Mouse (Mus musculus): ENCODE data around the gene Gm20425. TPM values are rescaled to one million over a fixed set of nuclear protein-coding genes. Genes with fewer than 3 reads are reported as not detected.
"Not testable (repeated sequence)": the region's sequence is repeated elsewhere in the genome, so short reads cannot be mapped to it uniquely, and the experiment has no call there.

Gm20425 gene
- polyA plus RNA-seq, 1 experiment from 2014 or later = 4.7 TPM

- Histone ChIP-seq H3K9ac (replicated peaks) (peak overlapping the region; percentile 32; the same call in 1 of the 2 replicates), H3K4me1 (peaks cover 22% of the 10 kb centered on the region), H3K27ac (replicated peaks) (peak overlapping the region; percentile 75), H3K27me3 (no peaks in the 10 kb centered on the region), H3K4me2 (replicated peaks) (peak overlapping the region; percentile 48), H3K36me3 (peaks cover 15% of the 10 kb centered on the region; the same call in 1 of the 2 replicates), H3K4me3 (no peak overlapping the region), H3K9me3 (no peaks in the 10 kb centered on the region)
- WGBS = 39% methylated on average over 3 of the region's 3 CpGs
- ATAC-seq (replicated peaks) = peak; percentile 30; the same call in 1 of the 2 replicates
These were observed 49.8 kb downstream of the Gm20425 start for GRCm38 (mm10) chr9:103180303-103180702.

- WGBS = 94% methylated on average over 7 of the region's 7 CpGs
- Histone ChIP-seq H3K27ac (replicated peaks) (no peak overlapping the region), H3K9ac (replicated peaks) (no peak overlapping the region), H3K4me2 (replicated peaks) (no peak overlapping the region), H3K4me1 (peaks cover 11% of the 10 kb centered on the region), H3K36me3 (0 out of 2 replicates have a peak, but pooled peaks cover 4% of the 10 kb centered on the region), H3K27me3 (no peaks in the 10 kb centered on the region), H3K9me3 (no peaks in the 10 kb centered on the region), H3K4me3 (no peak overlapping the region)
- no peak for ATAC-seq (replicated peaks)
These were observed 54.4 kb downstream of the Gm20425 start for GRCm38 (mm10) chr9:103175692-103176091.

- Histone ChIP-seq H3K4me2 (replicated peaks) (no peak overlapping the region), H3K4me1 (peaks cover 3% of the 10 kb centered on the region), H3K36me3 (0 out of 2 replicates have a peak, but pooled peaks cover 4% of the 10 kb centered on the region), H3K27me3 (no peaks in the 10 kb centered on the region), H3K9ac (replicated peaks) (no peak overlapping the region), H3K9me3 (no peaks in the 10 kb centered on the region), H3K27ac (replicated peaks) (no peak overlapping the region), H3K4me3 (no peak overlapping the region)
- no peak for ATAC-seq (replicated peaks)
- 66% methylated on average over 6 of the region's 6 CpGs for WGBS
These were observed 55.2 kb downstream of the Gm20425 start for GRCm38 (mm10) chr9:103174771-103175519.

GRCm38 (mm10) chr9:103168771-103169170 lies 61.3 kb downstream of the Gm20425 start:
- no peak overlapping the region for H3K4me2 ChIP-seq (replicated peaks)
- no peak overlapping the region for H3K27ac ChIP-seq (replicated peaks)
- no peak for ATAC-seq (replicated peaks)
- peaks cover 19% of the 10 kb centered on the region; the same call in 1 of the 2 replicates for H3K36me3 ChIP-seq
- H3K9me3 ChIP-seq = no peaks in the 10 kb centered on the region
- no peaks in the 10 kb centered on the region for H3K27me3 ChIP-seq
- 64% methylated on average over 7 of the region's 7 CpGs for WGBS
- no peak overlapping the region for H3K9ac ChIP-seq (replicated peaks)
- H3K4me1 ChIP-seq = no peaks in the 10 kb centered on the region
- no peak overlapping the region for H3K4me3 ChIP-seq

- no peaks in the 10 kb centered on the region for H3K4me1 ChIP-seq
- H3K4me3 ChIP-seq = no peak overlapping the region
- ATAC-seq (replicated peaks) = no peak
- no peak overlapping the region for H3K9ac ChIP-seq (replicated peaks)
- H3K27ac ChIP-seq (replicated peaks) = no peak overlapping the region
- WGBS = 87% methylated on average over 6 of the region's 6 CpGs
- H3K36me3 ChIP-seq = peaks cover 25% of the 10 kb centered on the region; the same call in 1 of the 2 replicates
- no peaks in the 10 kb centered on the region for H3K9me3 ChIP-seq
- no peak overlapping the region for H3K4me2 ChIP-seq (replicated peaks)
- H3K27me3 ChIP-seq = no peaks in the 10 kb centered on the region
These were observed 62.1 kb downstream of the Gm20425 start for GRCm38 (mm10) chr9:103168046-103168445.

GRCm38 (mm10) chr9:103163806-103164205 lies 66.3 kb downstream of the Gm20425 start:
- H3K4me3 ChIP-seq = no peak overlapping the region
- WGBS = 82% methylated on average over 15 of the region's 15 CpGs
- no peak overlapping the region for H3K9ac ChIP-seq (replicated peaks)
- no peaks in the 10 kb centered on the region for H3K27me3 ChIP-seq
- no peak for ATAC-seq (replicated peaks)
- H3K27ac ChIP-seq (replicated peaks) = no peak overlapping the region
- no peaks in the 10 kb centered on the region for H3K9me3 ChIP-seq
- H3K4me1 ChIP-seq = no peaks in the 10 kb centered on the region
- no peak overlapping the region for H3K4me2 ChIP-seq (replicated peaks)
- peaks cover 38% of the 10 kb centered on the region for H3K36me3 ChIP-seq

- H3K36me3 ChIP-seq; H3K4me1 ChIP-seq; H3K27me3 ChIP-seq; H3K4me2 ChIP-seq (replicated peaks); H3K9me3 ChIP-seq; H3K27ac ChIP-seq (replicated peaks); ATAC-seq (replicated peaks); H3K9ac ChIP-seq (replicated peaks); H3K4me3 ChIP-seq: not testable (repeated sequence)
- whole genome bisulfite sequencing = 86% methylated on average over 7 of the region's 7 CpGs
These were observed 74.9 kb downstream of the Gm20425 start for GRCm38 (mm10) chr9:103155158-103155557.

GRCm38 (mm10) chr9:103154568-103154967 lies 75.5 kb downstream of the Gm20425 start:
- H3K4me2 ChIP-seq (replicated peaks) = no peak overlapping the region
- 0 out of 2 replicates have a peak, but pooled peaks cover 3% of the 10 kb centered on the region for H3K36me3 ChIP-seq
- 89% methylated on average over 2 of the region's 2 CpGs for WGBS
- no peaks in the 10 kb centered on the region for H3K27me3 ChIP-seq
- peaks cover 8% of the 10 kb centered on the region for H3K4me1 ChIP-seq
- H3K9me3 ChIP-seq = no peaks in the 10 kb centered on the region
- H3K27ac ChIP-seq (replicated peaks) = no peak overlapping the region
- H3K4me3 ChIP-seq = no peak overlapping the region
- no peak for ATAC-seq (replicated peaks)
- H3K9ac ChIP-seq (replicated peaks) = no peak overlapping the region

GRCm38 (mm10) chr9:103153286-103153685 lies 76.8 kb downstream of the Gm20425 start:
- Histone ChIP-seq H3K9me3 (no peaks in the 10 kb centered on the region), H3K27me3 (no peaks in the 10 kb centered on the region), H3K4me1 (peaks cover 9% of the 10 kb centered on the region), H3K4me3 (no peak overlapping the region), H3K9ac (replicated peaks) (no peak overlapping the region), H3K36me3 (0 out of 2 replicates have a peak, but pooled peaks cover 3% of the 10 kb centered on the region), H3K27ac (replicated peaks) (peak overlapping the region; percentile 41), H3K4me2 (replicated peaks) (no peak overlapping the region)
- ATAC-seq (replicated peaks) = peak; percentile 55
- 56% methylated on average over 5 of the region's 5 CpGs for WGBS

GRCm38 (mm10) chr9:103149074-103149799 lies 80.9 kb downstream of the Gm20425 start:
- no peak overlapping the region for H3K4me3 ChIP-seq
- H3K9ac ChIP-seq (replicated peaks) = no peak overlapping the region
- no peaks in the 10 kb centered on the region for H3K27me3 ChIP-seq
- 0 out of 2 replicates have a peak, but pooled peaks cover 3% of the 10 kb centered on the region for H3K36me3 ChIP-seq
- ATAC-seq (replicated peaks) = no peak
- no peak overlapping the region for H3K4me2 ChIP-seq (replicated peaks)
- 90% methylated on average over 12 of the region's 12 CpGs for WGBS
- no peak overlapping the region for H3K27ac ChIP-seq (replicated peaks)
- H3K9me3 ChIP-seq = no peaks in the 10 kb centered on the region
- H3K4me1 ChIP-seq = peaks cover 46% of the 10 kb centered on the region

GRCm38 (mm10) chr9:103147103-103147502 lies 83.0 kb downstream of the Gm20425 start:
- Histone ChIP-seq H3K36me3 (peaks cover 7% of the 10 kb centered on the region; the same call in 1 of the 2 replicates), H3K4me2 (replicated peaks) (peak overlapping the region; percentile 37), H3K27me3 (no peaks in the 10 kb centered on the region), H3K4me1 (peaks cover 42% of the 10 kb centered on the region), H3K27ac (replicated peaks) (peak overlapping the region; percentile 66), H3K9ac (replicated peaks) (no peak overlapping the region), H3K4me3 (0 out of 2 replicates have a peak overlapping the region, but pooled peaks have one; percentile 12), H3K9me3 (no peaks in the 10 kb centered on the region)
- ATAC-seq (replicated peaks) = peak; percentile 45
- WGBS = 17% methylated on average over 13 of the region's 13 CpGs

GRCm38 (mm10) chr9:103146703-103147102 lies 83.4 kb downstream of the Gm20425 start:
- Histone ChIP-seq H3K4me1 (peaks cover 42% of the 10 kb centered on the region), H3K27me3 (no peaks in the 10 kb centered on the region), H3K9ac (replicated peaks) (no peak overlapping the region), H3K36me3 (peaks cover 7% of the 10 kb centered on the region; the same call in 1 of the 2 replicates), H3K4me2 (replicated peaks) (peak overlapping the region; percentile 37), H3K4me3 (0 out of 2 replicates have a peak overlapping the region, but pooled peaks have one; percentile 12), H3K27ac (replicated peaks) (peak overlapping the region; percentile 66), H3K9me3 (no peaks in the 10 kb centered on the region)
- 4% methylated on average over 9 of the region's 9 CpGs for WGBS
- ATAC-seq (replicated peaks) = peak; percentile 87

All from forebrain, embryonic 15.5 days (tissue).